Mouse (Mus musculus) ES-Bruce4 (cell line): ENCODE results near the gene Sgcd.

Experiments used
- CTCF ChIP-seq: IDR thresholded peaks from one replicate; pipeline ENCODE4 v1.8.1; 2011; ENCODE audit warnings: low read depth, low read length
- POLR2A ChIP-seq: IDR thresholded peaks from one replicate; pipeline ENCODE4 v1.8.1; 2011; ENCODE audit warnings: low read length; ENCODE audit not compliant: insufficient read depth

- TF ChIP-seq CTCF (no peak), POLR2A (no peak)
Measured at GRCm38 (mm10) chr11:47156730-47157693, 831.8 kb downstream of the Sgcd start.
